In the genomic region with DNA sequence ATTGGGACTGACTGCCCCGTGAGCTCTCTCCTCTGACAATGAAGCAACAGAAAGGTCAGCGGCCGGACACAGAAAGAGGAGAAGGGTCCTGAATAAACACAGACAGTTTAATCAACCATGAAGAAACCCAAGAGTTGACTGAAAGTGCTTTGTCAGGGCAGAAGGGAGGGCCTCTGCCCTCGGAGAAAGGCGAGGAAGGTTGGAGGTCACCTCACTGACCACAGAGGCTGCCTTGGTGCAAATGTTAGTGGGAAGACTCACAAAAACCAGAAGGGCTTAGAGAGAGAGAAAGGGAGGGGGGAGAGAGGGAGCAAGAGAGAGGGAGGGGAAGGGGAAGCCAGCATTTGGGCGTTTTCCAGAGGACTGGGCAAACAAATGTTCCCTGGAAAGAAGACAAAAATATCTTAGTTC, we compare ENCODE assay signal across 9 mouse cellular contexts.
DNase-seq lines count a peak whose midpoint lies in the region; ATAC-seq lines count a peak whose summit lies in the region.
"Had no signal": no experiment of that assay in that cellular context is flagged by ENCODE, and none has a peak within 500 bp of the region (broad histone marks: within the 10 kb centered on the region; RNA-seq: fewer than 3 reads in every experiment).

No protein-coding gene starts in this region.

- H3K27ac ChIP-seq in midbrain, embryonic 11.5 days (ENCODE audit: low read depth, low read length) = no peak overlapping the region
- H3K27ac ChIP-seq in midbrain, embryonic 13.5 days = no peak overlapping the region
- no peak overlapping the region for H3K27ac ChIP-seq in neural tube, embryonic 12.5 days
- H3K27ac ChIP-seq: liver, embryonic 15.5 days had no signal

- no peak overlapping the region for H3K9ac ChIP-seq in midbrain, embryonic 11.5 days (ENCODE audit: low read length)
- no peak overlapping the region for H3K9ac ChIP-seq in midbrain, embryonic 13.5 days (replicated peaks)
- no peak overlapping the region for H3K9ac ChIP-seq in neural tube, embryonic 12.5 days
- H3K9ac ChIP-seq: liver, embryonic 15.5 days had no signal

- no peak overlapping the region for H3K4me3 ChIP-seq in midbrain, embryonic 11.5 days (ENCODE audit: low read depth, low read length)
- H3K4me3 ChIP-seq in midbrain, embryonic 13.5 days (replicated peaks) = no peak overlapping the region
- no peak overlapping the region for H3K4me3 ChIP-seq in neural tube, embryonic 12.5 days
- H3K4me3 ChIP-seq: liver, embryonic 15.5 days had no signal

- peak; percentile 41 for ATAC-seq in midbrain, embryonic 11.5 days (ENCODE audit: low FRiP score)
- ATAC-seq in midbrain, embryonic 13.5 days = no peak
- no peak for ATAC-seq in neural tube, embryonic 12.5 days (ENCODE audit: low FRiP score, low read depth)

- H3K9me3 ChIP-seq in midbrain, embryonic 11.5 days (ENCODE audit: control insufficient read depth, low read length) = no peaks in the 10 kb centered on the region
- no peaks in the 10 kb centered on the region for H3K9me3 ChIP-seq in midbrain, embryonic 13.5 days
- H3K9me3 ChIP-seq in neural tube, embryonic 12.5 days = no peaks in the 10 kb centered on the region
- H3K9me3 ChIP-seq: liver, embryonic 15.5 days had no signal

- H3K36me3 ChIP-seq in midbrain, embryonic 11.5 days (ENCODE audit: control insufficient read depth, insufficient read depth, low read length) = no peaks in the 10 kb centered on the region
- H3K36me3 ChIP-seq in midbrain, embryonic 13.5 days = no peaks in the 10 kb centered on the region
- no peaks in the 10 kb centered on the region for H3K36me3 ChIP-seq in neural tube, embryonic 12.5 days
- H3K36me3 ChIP-seq: liver, embryonic 15.5 days had no signal

- H3K4me2 ChIP-seq in midbrain, embryonic 11.5 days = peak overlapping the region; percentile 16
- no peak overlapping the region for H3K4me2 ChIP-seq in midbrain, embryonic 13.5 days (replicated peaks)
- H3K4me2 ChIP-seq in neural tube, embryonic 12.5 days (replicated peaks) = peak overlapping the region; percentile 10
- H3K4me2 ChIP-seq: liver, embryonic 15.5 days had no signal

- DNase-seq in cerebellum, postnatal 10 days = peak; percentile 89 to 92
- DNase-seq in cerebellum, adult 9-10 months = no peak
- DNase-seq in midbrain, embryonic 11.5 days (ENCODE audit: low spot score, missing footprints) = peak; percentile 93
- DNase-seq in kidney, adult 18-20 months = peak; percentile 43
- no peak for DNase-seq in thymus, postnatal 25 days
- no peak for DNase-seq in adrenal gland, adult 2 months

- H3K4me1 ChIP-seq in midbrain, embryonic 11.5 days (ENCODE audit: control insufficient read depth, insufficient read depth, low read length) = peaks cover 35% of the 10 kb centered on the region
- H3K4me1 ChIP-seq in midbrain, embryonic 13.5 days (replicated peaks) = peaks cover 47% of the 10 kb centered on the region
- peaks cover 25% of the 10 kb centered on the region for H3K4me1 ChIP-seq in neural tube, embryonic 12.5 days

- under 1% methylated on average over 6 of the region's 6 CpGs for WGBS in midbrain, embryonic 11.5 days
- WGBS in midbrain, embryonic 13.5 days = 4% methylated on average over 6 of the region's 6 CpGs
- WGBS in neural tube, embryonic 12.5 days = 2% methylated on average over 6 of the region's 6 CpGs

- peaks cover 7% of the 10 kb centered on the region; the same call in 1 of the 2 replicates for H3K27me3 ChIP-seq in midbrain, embryonic 11.5 days (ENCODE audit: control insufficient read depth, insufficient read depth, low read length)
- H3K27me3 ChIP-seq in midbrain, embryonic 13.5 days = peaks cover 19% of the 10 kb centered on the region
- no peaks in the 10 kb centered on the region for H3K27me3 ChIP-seq in neural tube, embryonic 12.5 days (replicated peaks)
- H3K27me3 ChIP-seq: liver, embryonic 15.5 days had no signal

Comparison
In these comparisons a context has a peak if more than half of its experiments do, and no peak if none do; other contexts are left out.
1. DNase-seq: peak in cerebellum, postnatal 10 days (2 of 2), midbrain, embryonic 11.5 days (single experiment) and kidney, adult 18-20 months (single experiment); none in cerebellum, adult 9-10 months (single experiment), thymus, postnatal 25 days (single experiment) and adrenal gland, adult 2 months (single experiment).